Mouse (Mus musculus): Measurements from ENCODE around the gene Kcnn4.

- TF ChIP-seq CTCF (IDR thresholded peaks at IDR 0.05; ENCODE audit: insufficient read depth, low read depth, low read length) (no peak), POLR2A (IDR thresholded peaks at IDR 0.05; ENCODE audit: insufficient read depth, low read depth, low read length) (no peak)
These were observed 45.2 kb downstream of the Kcnn4 start for GRCm38 (mm10) chr7:24415261-24415660.
